Mouse (Mus musculus): ENCODE measurements at regions not wholly inside any gene's neighbourhood (a gene's known extent, or its start where the extent isn't known, plus 50 kb on each side); places are given as distances from the start of the nearest gene placed in this dataset.
A peak's percentile ranks its signal among the peaks of the same experiment; 100 is the strongest.

DNA sequence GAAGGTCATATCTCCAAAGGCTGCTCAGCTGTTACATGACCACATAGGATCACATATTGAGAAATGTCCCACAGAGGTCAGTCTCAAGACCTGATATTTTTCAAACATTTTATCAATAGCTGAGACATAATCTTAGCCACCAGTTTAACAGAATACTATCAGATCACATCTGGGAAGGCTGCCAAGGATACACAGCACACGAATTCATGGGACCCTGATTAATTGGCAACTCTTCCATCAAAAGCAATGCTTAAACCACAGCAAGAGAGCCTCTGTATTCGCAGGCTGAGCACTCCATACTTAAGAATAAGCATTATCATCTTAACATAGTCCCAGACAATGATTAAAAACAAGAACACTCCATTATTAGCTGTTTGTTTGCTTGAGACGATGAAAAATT is 691.9 kb downstream of the Robo2 start:
- no peak overlapping the region for H3K27ac ChIP-seq (replicated peaks; ENCODE audit: low read depth, low read length)
- no peak overlapping the region for H3K4me3 ChIP-seq (ENCODE audit: insufficient read depth, low read depth, low read length)
- no peaks in the 10 kb centered on the region for H3K4me1 ChIP-seq (ENCODE audit: control insufficient read depth, insufficient read depth, insufficient read length, low read length)

DNA sequence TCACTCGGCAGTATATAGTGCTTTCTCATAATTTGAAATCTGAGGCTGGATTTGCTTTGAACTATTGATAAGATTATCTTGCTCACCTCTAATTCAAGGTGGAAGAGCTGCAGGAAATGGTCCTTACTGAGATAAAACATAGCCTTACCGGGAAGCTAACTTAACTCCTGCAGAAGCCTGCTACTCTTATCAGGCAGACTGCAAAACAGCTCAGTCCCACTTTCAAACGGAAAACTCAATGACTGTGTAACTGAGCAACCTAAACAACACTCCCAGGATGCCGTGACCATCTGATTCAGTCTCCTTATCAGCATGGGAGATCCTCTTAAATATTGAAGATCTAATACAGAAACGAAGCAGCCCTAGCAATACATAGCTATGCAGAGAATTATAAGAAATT is 695.3 kb downstream of the Robo2 start:
- Histone ChIP-seq H3K27ac (replicated peaks; ENCODE audit: low read depth, low read length) (no peak overlapping the region), H3K4me1 (ENCODE audit: control insufficient read depth, insufficient read depth, insufficient read length, low read length) (no peaks in the 10 kb centered on the region), H3K4me3 (ENCODE audit: insufficient read depth, low read depth, low read length) (no peak overlapping the region)

DNA sequence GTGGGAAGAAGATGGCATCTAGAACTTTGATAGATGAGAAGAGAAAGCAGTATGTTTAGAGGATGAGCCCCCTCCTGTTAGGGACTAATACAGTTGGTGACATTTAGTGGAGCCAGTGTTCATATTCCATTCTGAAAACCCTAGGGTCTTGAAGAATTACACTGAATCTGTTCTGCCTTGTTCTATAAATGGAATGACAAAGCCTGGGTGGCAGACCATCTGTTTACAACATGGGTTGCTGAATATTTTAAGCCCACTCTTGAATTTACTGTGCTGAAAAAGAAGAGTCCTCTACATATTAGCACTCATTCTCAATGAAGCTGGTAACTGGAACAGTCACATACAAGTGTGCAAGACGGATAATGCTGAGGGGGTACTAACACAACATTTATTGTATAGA is 704.6 kb downstream of the Robo2 start:
- H3K27ac ChIP-seq (replicated peaks; ENCODE audit: low read depth, low read length), result no peak overlapping the region
- H3K4me1 ChIP-seq (ENCODE audit: control insufficient read depth, insufficient read depth, insufficient read length, low read length), result no peaks in the 10 kb centered on the region

DNA sequence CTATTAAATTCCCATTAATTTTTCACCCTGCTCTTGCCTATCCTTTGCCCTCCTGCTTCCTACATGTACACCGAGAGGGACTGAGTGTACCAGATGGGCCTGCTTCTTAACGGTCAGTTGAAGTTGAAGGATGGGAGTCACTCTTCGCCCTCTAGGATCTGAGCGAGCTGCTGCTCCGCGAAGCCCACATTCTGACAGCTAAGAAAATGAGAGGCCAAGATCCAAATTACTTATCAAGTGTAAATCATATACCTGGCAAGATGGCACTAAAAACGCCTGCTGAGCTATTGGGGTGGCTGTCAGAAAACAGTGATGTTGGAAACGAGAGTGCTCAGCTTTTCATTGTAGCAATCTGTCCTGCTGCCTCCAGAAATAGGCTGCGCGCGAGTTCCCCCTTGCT is 722.4 kb downstream of the Robo2 start:
- Histone ChIP-seq H3K4me3 (ENCODE audit: insufficient read depth, low read depth, low read length) (no peak overlapping the region), H3K27ac (replicated peaks; ENCODE audit: low read depth, low read length) (no peak overlapping the region), H3K4me1 (ENCODE audit: control insufficient read depth, insufficient read depth, insufficient read length, low read length) (no peaks in the 10 kb centered on the region)

More for the DNA sequence above, 704.6 kb downstream of the Robo2 start:
- H3K4me3 ChIP-seq (ENCODE audit: insufficient read depth, low read depth, low read length), result no peak overlapping the region

DNA sequence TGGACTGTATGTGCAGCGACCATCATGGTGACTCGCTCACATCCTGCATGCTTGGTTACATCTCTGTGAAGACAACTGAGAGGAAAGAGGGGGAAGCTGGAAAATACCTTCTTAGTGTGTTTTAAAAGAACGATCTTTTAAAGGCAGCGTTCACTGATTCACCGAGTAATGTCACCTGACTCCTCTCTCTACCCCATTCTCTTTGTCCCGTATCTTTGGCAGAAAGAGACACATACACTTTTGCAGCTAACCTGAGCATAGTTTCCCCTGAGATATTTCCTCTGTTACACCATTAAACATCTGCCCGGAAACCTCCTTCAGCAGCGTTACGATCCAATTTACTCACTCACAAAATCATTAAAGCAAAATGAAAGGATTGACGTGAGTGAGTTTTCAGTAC is 731.8 kb downstream of the Robo2 start:
- Histone ChIP-seq H3K4me3 (ENCODE audit: insufficient read depth, low read depth, low read length) (no peak overlapping the region), H3K27ac (replicated peaks; ENCODE audit: low read depth, low read length) (no peak overlapping the region), H3K4me1 (ENCODE audit: control insufficient read depth, insufficient read depth, insufficient read length, low read length) (no peaks in the 10 kb centered on the region)

DNA sequence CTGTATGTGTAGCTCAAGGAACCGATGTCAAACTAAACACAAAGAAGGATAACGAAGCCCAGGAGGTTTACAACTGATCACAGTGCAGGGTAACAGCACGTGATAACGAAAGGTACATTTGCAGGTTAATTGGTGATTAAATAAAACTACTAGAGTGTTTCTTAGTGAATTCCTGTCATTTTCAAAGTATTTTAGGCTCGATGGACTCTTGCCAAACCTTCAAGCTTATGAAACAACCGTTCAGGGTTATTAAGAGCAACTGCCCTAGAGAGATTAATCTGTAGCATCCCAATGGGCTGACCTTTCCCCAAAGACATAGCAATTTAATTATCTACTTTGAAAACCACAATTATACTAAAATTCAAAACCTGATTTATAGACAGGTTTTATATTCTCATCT is 741.1 kb downstream of the Robo2 start:
- Histone ChIP-seq H3K4me1 (ENCODE audit: control insufficient read depth, insufficient read depth, insufficient read length, low read length) (no peaks in the 10 kb centered on the region), H3K27ac (replicated peaks; ENCODE audit: low read depth, low read length) (no peak overlapping the region), H3K4me3 (ENCODE audit: insufficient read depth, low read depth, low read length) (no peak overlapping the region)

DNA sequence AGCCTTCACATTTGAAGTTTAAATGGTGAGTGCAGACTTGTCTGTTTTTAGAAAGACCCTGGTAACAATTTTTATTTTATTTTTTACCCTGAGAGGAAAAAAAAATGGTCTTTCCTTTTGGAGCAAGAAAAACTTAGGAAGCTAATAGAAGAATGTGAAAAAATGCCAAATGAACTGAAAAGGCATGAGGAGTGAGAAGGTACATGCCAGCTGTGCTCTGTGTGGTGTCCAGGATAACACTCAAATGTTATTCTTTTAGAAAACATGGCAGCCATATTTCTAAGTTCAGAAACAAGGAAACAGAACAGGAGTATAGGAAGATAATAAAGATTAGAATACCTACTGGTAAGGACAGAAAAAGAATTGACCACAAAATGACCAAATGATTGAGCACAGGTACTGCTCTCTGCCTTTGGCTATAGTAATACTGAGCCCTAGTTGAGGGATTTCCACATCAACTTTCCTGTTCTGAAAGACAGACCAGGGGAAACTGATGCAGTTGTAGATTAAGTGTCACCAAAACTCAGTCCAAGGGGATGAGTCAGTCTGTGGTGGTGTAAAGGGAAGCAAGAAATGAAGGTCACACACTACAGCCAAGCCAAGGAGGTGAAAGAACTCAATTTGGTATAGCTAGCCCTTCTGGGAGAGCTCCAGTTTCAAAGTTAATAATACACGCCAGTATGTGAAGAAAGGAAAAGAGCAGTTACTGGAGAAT is 758.5 kb downstream of the Robo2 start:
- Histone ChIP-seq H3K4me1 (ENCODE audit: control insufficient read depth, insufficient read depth, insufficient read length, low read length) (no peaks in the 10 kb centered on the region), H3K27ac (replicated peaks; ENCODE audit: low read depth, low read length) (peak overlapping the region; percentile 69), H3K4me3 (ENCODE audit: insufficient read depth, low read depth, low read length) (no peak overlapping the region)

DNA sequence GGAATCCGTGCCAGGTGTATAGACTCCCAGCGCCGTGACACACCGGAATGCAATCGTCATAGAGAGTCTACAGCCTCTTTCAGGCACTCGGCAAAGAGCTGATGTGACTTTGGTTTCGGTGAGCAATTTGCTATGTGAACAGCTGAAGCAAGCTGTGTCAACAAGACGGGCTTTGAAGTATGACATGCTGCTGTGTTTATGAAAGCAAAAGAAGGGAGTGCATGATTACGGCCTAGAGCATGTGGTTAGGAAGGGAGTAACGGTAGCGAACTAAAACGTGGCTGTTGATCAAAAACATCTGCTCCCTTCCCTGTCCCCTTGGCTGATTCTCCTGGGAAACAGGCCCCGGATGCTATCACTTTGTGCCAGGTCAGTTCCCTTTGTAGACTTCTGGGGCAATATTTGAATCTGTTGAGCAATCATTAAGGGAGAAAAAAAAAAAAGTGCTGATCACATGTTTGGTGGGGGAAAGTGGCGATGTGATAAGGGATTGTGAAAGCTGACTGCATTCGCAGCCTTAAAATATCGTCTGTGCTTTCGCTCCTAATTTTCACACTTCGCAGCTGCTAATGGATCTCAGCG is 764.3 kb downstream of the Robo2 start:
- no peaks in the 10 kb centered on the region for H3K4me1 ChIP-seq (ENCODE audit: control insufficient read depth, insufficient read depth, insufficient read length, low read length)
- H3K4me3 ChIP-seq (ENCODE audit: insufficient read depth, low read depth, low read length), result peak overlapping the region; percentile 13
- peak overlapping the region; percentile 24 for H3K27ac ChIP-seq (replicated peaks; ENCODE audit: low read depth, low read length)

DNA sequence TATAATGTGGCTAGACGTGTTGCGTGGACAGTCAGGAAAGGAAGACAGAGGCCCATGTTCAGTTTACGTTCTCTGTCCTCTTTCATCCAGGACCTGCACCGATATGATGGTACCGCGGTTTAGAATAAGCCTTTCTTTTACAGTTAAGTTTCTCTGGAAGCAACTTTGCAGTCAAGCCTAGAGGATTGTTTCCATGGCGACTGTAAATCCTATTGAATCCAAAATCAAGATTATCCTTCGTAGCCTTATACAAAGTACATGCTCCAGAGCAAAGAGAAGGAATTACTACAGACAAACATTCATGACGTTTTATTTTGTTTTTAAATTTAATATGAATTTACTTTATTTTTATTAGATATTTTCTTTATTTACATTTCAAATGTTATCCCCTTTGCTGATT is 798.6 kb downstream of the Robo2 start:
- Histone ChIP-seq H3K4me3 (ENCODE audit: insufficient read depth, low read depth, low read length) (no peak overlapping the region), H3K4me1 (ENCODE audit: control insufficient read depth, insufficient read depth, insufficient read length, low read length) (no peaks in the 10 kb centered on the region), H3K27ac (replicated peaks; ENCODE audit: low read depth, low read length) (no peak overlapping the region)

DNA sequence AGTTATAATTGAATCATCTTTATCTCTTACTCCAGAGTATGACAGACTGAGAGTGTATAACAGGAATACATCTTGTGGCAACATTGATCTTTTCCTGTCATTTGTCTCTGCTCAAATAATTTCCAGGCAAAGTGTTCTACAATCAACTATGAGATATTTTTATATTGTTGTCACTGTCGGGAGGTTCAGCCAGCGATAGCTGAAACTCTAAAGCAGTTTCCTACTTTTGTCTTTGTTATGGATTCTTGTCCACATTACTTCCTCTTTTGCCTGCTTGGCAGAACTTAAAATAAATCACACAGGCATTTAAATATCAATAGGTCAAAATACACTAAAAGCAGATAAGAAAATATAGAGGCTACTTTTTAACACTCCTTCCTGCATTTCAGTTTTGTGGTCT is 820.2 kb downstream of the Robo2 start:
- Histone ChIP-seq H3K4me1 (ENCODE audit: control insufficient read depth, insufficient read depth, insufficient read length, low read length) (no peaks in the 10 kb centered on the region), H3K27ac (replicated peaks; ENCODE audit: low read depth, low read length) (no peak overlapping the region)

DNA sequence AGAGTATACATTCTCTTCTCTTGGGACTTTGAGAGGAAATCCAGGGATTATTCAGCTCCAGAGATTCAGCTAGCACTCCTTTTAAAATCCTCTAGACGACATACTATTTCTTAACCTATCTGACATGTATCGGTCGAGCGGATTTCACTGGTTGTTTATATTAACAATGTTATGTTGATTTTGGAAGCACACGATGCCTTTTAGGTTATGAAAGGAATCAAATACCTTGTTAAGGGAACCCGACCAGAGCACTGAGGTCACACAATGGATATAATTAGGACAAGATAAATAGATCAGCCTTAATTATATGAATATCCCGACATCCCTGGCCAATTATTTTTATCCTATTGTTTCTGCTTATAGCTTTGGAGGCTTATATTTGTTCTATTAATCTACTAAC is 850.4 kb downstream of the Robo2 start:
- Histone ChIP-seq H3K27ac (replicated peaks; ENCODE audit: low read depth, low read length) (no peak overlapping the region), H3K4me1 (ENCODE audit: control insufficient read depth, insufficient read depth, insufficient read length, low read length) (no peaks in the 10 kb centered on the region)

More for the DNA sequence above, 820.2 kb downstream of the Robo2 start:
- no peak overlapping the region for H3K4me3 ChIP-seq (ENCODE audit: insufficient read depth, low read depth, low read length)

DNA sequence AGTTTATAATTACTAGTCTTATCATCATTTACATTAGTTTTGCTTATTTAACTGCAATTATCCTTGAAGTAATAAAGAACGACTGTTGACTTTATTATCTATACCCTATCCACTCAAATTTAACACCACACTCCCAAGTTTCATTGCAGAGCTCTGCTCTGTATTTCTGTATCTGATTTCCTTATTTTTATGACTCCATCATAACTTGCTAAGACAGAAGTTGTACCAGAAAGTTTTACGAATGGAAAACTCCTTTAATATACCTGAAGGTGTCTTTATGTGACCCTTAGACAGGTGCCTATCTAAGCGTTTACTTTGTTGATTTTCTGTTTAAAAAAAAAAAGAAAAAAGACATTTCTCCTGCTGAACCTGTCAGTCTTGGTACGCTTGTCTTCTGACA is 854.7 kb downstream of the Robo2 start:
- Histone ChIP-seq H3K4me1 (ENCODE audit: control insufficient read depth, insufficient read depth, insufficient read length, low read length) (no peaks in the 10 kb centered on the region), H3K27ac (replicated peaks; ENCODE audit: low read depth, low read length) (no peak overlapping the region), H3K4me3 (ENCODE audit: insufficient read depth, low read depth, low read length) (no peak overlapping the region)

More for the DNA sequence above, 850.4 kb downstream of the Robo2 start:
- H3K4me3 ChIP-seq (ENCODE audit: insufficient read depth, low read depth, low read length), result no peak overlapping the region

DNA sequence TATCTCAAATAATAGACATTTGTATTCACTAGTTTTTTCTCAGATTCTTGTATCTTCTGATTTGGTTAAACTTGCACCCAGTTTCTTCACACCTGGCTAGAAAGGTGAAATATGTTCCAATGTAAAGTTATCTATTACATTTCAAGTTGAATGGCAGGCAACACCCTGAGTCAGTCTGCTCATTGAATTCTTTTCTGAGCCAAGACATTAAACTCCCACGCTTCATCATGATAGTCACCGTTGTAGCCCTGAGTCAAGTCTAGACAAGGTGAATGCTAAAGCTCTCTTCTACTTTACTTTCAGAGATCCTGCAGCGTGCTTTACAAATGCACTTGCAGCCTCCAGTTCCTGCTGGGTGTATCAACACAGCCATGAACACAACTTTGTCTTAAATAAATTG is 868.0 kb downstream of the Robo2 start:
- Histone ChIP-seq H3K4me3 (ENCODE audit: insufficient read depth, low read depth, low read length) (no peak overlapping the region), H3K27ac (replicated peaks; ENCODE audit: low read depth, low read length) (no peak overlapping the region), H3K4me1 (ENCODE audit: control insufficient read depth, insufficient read depth, insufficient read length, low read length) (no peaks in the 10 kb centered on the region)

DNA sequence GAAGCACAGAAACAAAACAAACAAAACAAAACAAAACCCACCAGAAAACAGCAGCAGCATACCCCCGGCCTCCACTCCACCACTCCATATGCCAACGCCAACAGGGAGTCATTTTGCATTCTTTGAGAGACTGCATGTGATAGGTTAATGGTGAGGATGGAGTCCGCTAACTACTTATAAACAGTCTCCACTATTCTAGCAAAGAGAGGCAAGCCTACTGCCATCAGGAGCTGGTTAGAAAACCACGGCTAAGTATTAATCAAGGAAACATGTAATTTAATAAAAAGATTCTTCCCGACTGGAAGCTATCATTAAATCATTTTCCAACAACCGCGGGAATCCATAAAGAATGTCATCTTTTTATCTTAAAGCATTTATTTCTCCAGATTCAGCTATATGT is 873.6 kb downstream of the Robo2 start:
- H3K27ac ChIP-seq (replicated peaks; ENCODE audit: low read depth, low read length), result no peak overlapping the region
- H3K4me3 ChIP-seq (ENCODE audit: insufficient read depth, low read depth, low read length), result no peak overlapping the region

DNA sequence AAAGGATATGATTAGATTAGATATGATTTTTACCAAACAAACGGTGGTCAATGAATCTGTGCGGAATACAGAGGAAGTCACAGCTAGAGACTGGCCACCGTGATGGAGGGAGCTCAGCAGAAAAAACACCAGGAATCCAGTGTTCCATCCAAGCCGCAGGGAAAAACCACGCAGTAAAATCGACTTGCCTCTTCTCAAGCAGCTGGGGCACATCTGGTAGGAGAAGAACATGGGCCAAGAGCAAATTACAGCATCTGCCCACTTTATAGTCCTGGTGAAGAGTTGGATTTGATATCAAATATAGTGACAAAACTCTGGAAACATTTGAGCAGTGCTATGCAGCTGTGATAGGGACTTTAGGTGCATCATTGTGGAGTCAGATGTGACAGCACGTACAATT is 874.1 kb downstream of the Robo2 start:
- Histone ChIP-seq H3K4me1 (ENCODE audit: control insufficient read depth, insufficient read depth, insufficient read length, low read length) (no peaks in the 10 kb centered on the region), H3K27ac (replicated peaks; ENCODE audit: low read depth, low read length) (no peak overlapping the region), H3K4me3 (ENCODE audit: insufficient read depth, low read depth, low read length) (no peak overlapping the region)

More for the DNA sequence above, 873.6 kb downstream of the Robo2 start:
- H3K4me1 ChIP-seq (ENCODE audit: control insufficient read depth, insufficient read depth, insufficient read length, low read length), result no peaks in the 10 kb centered on the region

DNA sequence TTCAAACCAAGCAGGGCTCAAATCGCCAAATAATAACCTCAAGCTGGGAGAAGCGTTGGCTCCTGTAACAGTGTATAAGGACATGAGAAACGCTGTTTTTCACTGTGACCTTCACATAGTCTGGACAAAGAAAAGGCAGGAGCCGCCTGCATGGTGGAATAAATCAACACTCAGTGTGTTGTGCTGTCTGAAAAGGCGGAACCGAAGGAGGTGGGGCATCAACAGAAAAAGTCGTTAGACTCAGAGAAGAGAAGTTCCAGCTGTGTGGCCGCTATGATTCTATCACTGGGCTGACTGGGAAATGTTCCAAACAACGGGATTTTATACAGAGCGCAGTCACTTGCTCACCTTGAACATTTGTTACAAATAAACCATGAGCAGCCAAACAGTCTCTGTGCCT is 881.4 kb downstream of the Robo2 start:
- Histone ChIP-seq H3K4me1 (ENCODE audit: control insufficient read depth, insufficient read depth, insufficient read length, low read length) (no peaks in the 10 kb centered on the region), H3K4me3 (ENCODE audit: insufficient read depth, low read depth, low read length) (no peak overlapping the region)

More for the DNA sequence above, 881.4 kb downstream of the Robo2 start:
- H3K27ac ChIP-seq (replicated peaks; ENCODE audit: low read depth, low read length), result no peak overlapping the region
